9 mouse cellular contexts compared by ENCODE assay signal in the genomic region with DNA sequence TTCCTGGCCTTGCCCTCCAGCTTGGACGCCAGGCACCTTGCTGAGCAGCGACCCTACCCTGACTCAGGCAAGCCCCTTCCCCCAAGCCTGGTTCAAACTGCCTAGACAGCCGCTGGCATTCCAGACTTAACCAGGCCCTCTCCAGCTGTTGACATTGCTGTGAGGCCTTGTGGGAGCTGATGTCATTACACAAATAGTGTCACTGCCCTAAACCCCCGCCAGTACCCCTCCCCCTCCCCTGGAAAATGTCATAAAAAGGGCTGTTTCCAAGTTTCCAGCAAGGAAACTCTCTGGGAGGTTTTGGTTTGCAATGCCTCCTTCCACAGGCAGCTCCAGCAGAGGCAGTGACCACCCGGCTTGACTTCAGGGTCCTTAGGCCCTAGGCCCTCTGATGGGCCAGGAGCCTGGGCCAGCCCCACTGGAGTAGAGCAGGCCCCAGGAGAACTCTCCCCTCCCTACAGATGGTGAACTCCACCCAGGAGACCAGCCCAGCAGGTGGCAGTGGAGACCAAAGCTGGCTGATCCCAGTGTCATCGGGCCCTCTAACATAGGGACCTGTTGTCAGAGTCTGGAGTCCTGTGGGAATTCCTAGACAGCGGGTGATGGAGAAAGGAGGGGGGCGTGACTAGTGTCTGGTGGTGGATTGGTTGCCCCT.
DNase-seq lines count a peak whose midpoint lies in the region; ATAC-seq and TF ChIP-seq lines count a peak whose summit lies in the region.
"Had no signal": no experiment of that assay in that cellular context is flagged by ENCODE, and none has a peak within 500 bp of the region (broad histone marks: within the 10 kb centered on the region; RNA-seq: fewer than 3 reads in every experiment).

No protein-coding gene starts in this region.

- peaks cover 23% of the 10 kb centered on the region for H3K4me1 ChIP-seq in hindbrain, postnatal 0 days (ENCODE audit: insufficient read depth, low read length)
- no peaks in the 10 kb centered on the region for H3K4me1 ChIP-seq in liver, adult 2 months (ENCODE audit: control insufficient read depth, insufficient read depth, low read length)

- DNase-seq in cerebellum, postnatal 10 days = peak; percentile 44 to 61
- no peak for DNase-seq in cerebellum, adult 9-11 months
- DNase-seq in MN1 (ENCODE audit: low spot score) = peak; percentile 68
- DNase-seq in forelimb bud, embryonic 11.5 days (ENCODE audit: low read depth, low spot score) = peak; percentile 70
- DNase-seq in hindbrain, postnatal 0 days (ENCODE audit: low spot score) = peak; percentile 68
- DNase-seq in liver, adult 2 months (ENCODE audit: extremely low read depth, low read depth, low spot score) = no peak
- DNase-seq in retina, postnatal 7 days (ENCODE audit: low read depth, low spot score) = peak; percentile 11
- DNase-seq in T-cell, adult 2 months (ENCODE audit: low spot score) = no peak

- H3K9ac ChIP-seq in hindbrain, postnatal 0 days (replicated peaks; ENCODE audit: low read length) = no peak overlapping the region
- no peak overlapping the region for H3K9ac ChIP-seq in liver, adult 2 months (ENCODE audit: low read depth, low read length)

- WGBS in hindbrain, postnatal 0 days = 58% methylated on average over 8 of the region's 8 CpGs
- WGBS in liver, adult 2 months = 34% methylated on average over 8 of the region's 8 CpGs

- H3K27me3 ChIP-seq in hindbrain, postnatal 0 days (ENCODE audit: insufficient read depth, low read length) = no peaks in the 10 kb centered on the region
- no peaks in the 10 kb centered on the region for H3K27me3 ChIP-seq in liver, adult 2 months (ENCODE audit: control insufficient read depth, insufficient read depth, low read length)

- H3K4me2 ChIP-seq in hindbrain, postnatal 0 days (ENCODE audit: low read depth, low read length) = no peak overlapping the region

- H3K36me3 ChIP-seq in hindbrain, postnatal 0 days (ENCODE audit: insufficient read depth, low read length) = no peaks in the 10 kb centered on the region
- no peaks in the 10 kb centered on the region for H3K36me3 ChIP-seq in liver, adult 2 months (ENCODE audit: control insufficient read depth, insufficient read depth, low read length)

- peak; percentile 61 for TF ChIP-seq CTCF in hindbrain, postnatal 0 days (IDR thresholded peaks at IDR 0.05; ENCODE audit: low read depth)
- TF ChIP-seq CTCF in liver, adult 2 months (IDR thresholded peaks at IDR 0.05; ENCODE audit: low read depth, low read length) = peak; percentile 38

- no peak for TF ChIP-seq POLR2A in liver, adult 2 months (IDR thresholded peaks at IDR 0.05; ENCODE audit: extremely low read depth, insufficient read depth, low read length)

- H3K4me3 ChIP-seq in hindbrain, postnatal 0 days (ENCODE audit: low read length) = no peak overlapping the region
- no peak overlapping the region for H3K4me3 ChIP-seq in liver, adult 2 months (ENCODE audit: insufficient read depth, low read depth, low read length)
- H3K4me3 ChIP-seq: myocyte had no signal

- no peak overlapping the region for H3K27ac ChIP-seq in hindbrain, postnatal 0 days
- H3K27ac ChIP-seq in liver, adult 2 months (replicated peaks; ENCODE audit: insufficient read depth, low read depth, low read length) = no peak overlapping the region

- peak; percentile 27; the same call in 1 of the 2 replicates for ATAC-seq in hindbrain, postnatal 0 days

- H3K79me2 ChIP-seq in liver, adult 2 months (ENCODE audit: control insufficient read depth, insufficient read depth, low read length) = no peaks in the 10 kb centered on the region

- no peaks in the 10 kb centered on the region for H3K9me3 ChIP-seq in hindbrain, postnatal 0 days (ENCODE audit: low read length)

Comparison
In these comparisons a context has a peak if more than half of its experiments do, and no peak if none do; other contexts are left out.
1. DNase-seq: peak in cerebellum, postnatal 10 days (2 of 2), MN1 (single experiment), forelimb bud, embryonic 11.5 days (single experiment), hindbrain, postnatal 0 days (single experiment) and retina, postnatal 7 days (single experiment); none in cerebellum, adult 9-11 months (single experiment), liver, adult 2 months (single experiment) and T-cell, adult 2 months (single experiment).